Mouse (Mus musculus) adrenal gland, postnatal 36 days (tissue): ENCODE measurements at regions not wholly inside any gene's neighbourhood (a gene's known extent, or its start where the extent isn't known, plus 50 kb on each side); places are given as distances from the start of the nearest gene placed in this dataset.
A peak's percentile ranks its signal among the peaks of the same experiment; 100 is the strongest.

ENCODE experiments used
- DNase-seq, 2 experiments: peaks; one replicate each; pipeline ENCODE4 v3.0.0; 2021; ENCODE audit warnings: mixed read lengths in 1 of 2

DNA sequence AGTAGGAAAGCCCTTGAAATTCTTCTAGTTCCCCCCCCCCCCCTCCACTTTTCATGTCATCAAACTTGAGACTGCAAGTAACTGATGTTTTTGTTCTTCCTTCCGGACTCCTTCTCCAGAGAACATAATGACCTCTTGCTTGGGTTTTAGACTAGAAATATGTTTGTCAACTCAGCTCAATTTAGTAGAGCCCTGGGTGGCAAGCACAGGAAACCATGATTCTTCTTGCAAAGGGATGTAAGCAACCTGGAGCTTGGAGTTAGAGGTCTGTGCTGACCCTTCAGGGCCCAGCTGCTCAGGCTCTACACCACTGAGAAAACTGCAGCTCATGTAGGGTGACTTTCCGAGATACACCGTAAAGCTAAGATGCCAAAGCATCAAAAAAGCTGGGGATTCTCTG is 127.2 kb upstream of the Meis1 start:
- DNase-seq = no peak

DNA sequence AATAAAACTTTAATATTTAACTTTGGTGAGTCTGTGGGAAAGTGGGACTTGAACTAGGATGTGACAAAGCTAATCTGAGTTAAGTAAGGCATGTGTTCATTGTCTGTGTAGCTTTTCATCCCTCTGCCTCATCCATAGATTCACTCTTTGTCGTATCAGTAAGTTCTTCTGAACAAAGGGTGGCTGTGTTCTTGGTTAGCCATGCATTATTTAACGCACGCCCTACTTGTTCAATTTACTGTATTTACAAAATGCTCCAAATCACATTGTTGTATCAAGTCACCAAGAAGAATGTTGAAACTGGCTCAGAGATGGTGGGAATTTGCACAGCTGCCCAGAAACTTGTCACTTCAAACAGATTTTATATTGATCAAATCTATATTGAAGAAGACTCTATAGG is 132.2 kb upstream of the Meis1 start:
- no peak for DNase-seq

DNA sequence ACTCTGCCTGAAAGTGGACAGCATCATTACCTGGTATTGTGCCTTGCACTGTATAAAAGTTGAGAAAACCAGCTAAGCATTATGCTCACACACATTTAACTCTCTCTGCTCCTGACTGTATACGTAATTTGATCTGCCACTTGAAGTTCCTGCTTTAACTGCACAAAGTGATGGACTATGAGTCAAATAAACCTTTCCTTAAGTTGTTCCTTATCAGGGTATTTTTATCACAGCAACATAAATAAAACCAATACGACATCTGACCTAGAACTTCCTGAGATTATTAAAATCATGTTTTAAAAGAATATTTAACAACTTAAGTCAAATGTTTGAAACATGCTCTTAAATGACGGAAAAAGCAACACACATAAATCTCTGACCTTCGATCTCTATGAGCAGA is 134.9 kb upstream of the Meis1 start:
- DNase-seq = no peak

DNA sequence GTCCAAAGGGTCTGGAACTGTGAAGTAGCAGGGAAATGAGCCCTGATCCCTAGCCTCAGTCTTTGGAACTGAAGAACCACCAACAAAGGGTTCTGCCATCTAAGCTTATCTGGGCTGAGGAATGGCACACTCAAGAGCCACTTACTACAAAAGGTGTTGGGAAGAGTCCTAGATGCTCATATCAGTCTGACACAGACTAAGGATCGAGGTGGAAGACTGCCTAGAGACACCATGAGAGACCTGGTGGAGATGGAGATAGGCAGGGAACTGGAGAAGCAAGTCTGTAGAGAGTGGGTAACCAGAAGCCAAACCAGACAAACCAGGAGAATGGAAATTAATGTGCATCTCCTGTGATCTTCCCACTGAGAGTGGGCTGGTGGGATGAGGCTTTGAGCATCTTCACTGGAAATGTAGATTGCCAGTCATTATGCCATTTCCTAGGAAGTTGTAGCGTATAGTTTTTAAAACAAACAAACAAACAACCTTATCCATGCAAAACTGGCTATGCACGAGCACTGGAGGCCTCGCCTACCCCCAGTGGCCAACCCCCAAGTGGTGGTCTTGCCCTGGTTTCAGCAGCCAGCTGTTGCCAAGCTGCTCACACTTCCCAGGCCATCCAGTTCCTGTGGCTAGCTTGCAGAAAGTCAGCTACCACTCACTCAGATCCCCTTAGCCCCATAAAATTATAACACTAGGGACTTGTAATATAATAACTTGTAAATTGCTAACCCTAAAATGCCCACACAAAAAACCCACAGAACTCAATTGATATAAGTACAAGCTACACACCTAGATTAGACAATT is 136.2 kb upstream of the Meis1 start:
- no peak for DNase-seq

DNA sequence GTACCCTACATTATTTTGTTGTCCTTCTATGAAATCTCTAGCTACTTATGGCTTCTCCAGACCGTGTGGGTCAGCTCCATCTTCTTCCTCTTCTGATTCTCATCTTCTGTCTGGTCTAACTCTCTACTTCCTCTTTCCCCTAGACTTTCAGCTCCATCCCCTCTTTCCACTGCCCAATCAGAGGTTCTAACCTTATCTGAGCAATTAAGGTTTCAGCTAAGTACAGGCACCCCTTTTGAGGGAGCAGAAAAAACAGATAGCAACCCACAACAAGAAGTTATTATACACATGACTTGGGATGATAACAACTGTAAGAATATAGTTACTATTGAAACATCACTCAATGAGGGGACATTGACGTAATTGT is 136.8 kb upstream of the Meis1 start:
- DNase-seq = no peak

DNA sequence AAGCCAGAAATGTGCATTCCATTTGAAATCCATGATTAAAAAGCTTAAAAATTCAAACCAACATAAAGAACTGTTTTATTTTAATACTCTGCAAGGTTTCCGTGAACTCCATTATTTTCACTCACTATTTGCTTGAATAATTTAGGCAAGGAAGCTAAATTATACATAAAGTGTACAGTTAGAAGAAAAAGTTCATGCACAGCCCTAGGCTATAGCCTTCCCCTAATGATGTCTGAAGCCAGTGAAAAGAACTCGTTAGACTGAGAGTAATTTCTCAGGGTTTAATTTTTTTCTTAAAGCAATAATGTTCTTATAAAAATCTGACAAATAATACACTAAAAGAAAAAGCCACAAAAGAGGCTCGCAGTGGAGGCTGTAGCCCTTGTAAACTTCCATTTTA is 141.4 kb upstream of the Meis1 start:
- no peak for DNase-seq

DNA sequence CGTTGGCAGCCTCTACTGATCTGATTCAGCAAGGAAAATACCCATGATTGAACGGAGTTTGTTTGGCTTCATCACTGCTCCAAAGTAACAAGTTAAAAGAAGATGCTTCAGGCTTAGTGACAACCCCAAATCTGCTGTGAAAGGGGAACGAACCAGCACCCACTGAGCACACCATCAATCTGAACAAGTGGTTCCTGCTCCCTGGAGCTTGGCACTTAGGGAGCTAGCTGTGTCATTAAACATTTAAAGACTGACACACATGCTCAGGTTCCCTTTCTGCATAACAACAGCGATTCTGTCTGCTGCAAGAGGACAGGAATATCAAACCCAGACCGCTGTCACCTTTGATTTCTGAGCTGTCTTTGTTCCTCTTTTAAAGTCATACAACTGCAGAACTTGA is 141.9 kb upstream of the Meis1 start:
- DNase-seq = no peak

DNA sequence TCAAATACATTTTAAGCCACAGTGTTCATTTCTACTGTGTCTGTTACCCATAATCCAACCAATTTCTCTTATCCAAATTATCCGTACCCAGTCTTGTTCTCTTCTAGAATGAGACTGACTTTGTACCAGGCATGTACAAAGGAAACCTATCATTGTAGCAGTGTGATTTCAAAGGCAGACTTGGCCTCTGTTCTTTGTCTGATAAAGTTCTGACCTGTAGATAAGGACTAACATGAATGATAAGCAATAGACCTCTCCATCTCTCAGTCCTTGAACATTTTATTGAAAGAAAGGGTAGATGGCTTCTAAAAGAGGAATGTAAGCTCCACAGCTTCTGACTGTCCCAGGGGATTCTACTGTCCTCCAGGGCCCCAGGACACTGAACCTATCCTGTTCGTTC is 152.2 kb upstream of the Meis1 start:
- no peak for DNase-seq

DNA sequence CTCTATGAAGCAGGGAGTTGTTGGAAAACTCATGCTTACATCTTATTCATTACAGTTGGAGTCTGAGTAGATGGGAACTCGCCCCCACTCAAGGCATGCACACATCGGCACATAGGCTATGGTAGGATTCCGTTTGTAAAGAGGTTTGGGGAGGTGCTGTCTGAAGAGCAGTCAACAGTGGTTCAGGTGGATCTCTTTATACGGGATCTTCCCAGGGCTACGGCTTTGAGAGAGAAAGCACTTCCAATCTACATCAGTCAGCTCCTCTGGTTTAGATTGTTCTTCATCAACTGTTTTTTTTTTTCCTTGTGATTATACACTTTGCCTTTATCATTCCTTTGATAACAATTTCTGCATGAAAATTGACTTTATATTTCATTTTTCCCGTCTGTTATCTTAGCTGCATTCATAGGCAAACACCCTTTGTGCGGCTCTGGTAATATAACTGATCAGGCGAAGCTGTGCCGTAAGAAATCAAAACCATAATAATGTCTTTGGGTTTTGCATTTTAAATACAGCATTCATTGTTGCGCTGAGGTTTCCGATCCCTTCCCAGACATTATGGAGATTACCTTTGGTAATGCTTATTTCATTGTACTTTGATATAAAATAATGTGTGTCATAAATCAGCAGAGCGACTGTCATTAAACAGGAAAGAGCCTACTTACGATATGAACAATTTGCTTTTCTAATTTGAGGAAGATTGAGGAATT is 155.7 kb upstream of the Meis1 start:
- DNase-seq = no peak

DNA sequence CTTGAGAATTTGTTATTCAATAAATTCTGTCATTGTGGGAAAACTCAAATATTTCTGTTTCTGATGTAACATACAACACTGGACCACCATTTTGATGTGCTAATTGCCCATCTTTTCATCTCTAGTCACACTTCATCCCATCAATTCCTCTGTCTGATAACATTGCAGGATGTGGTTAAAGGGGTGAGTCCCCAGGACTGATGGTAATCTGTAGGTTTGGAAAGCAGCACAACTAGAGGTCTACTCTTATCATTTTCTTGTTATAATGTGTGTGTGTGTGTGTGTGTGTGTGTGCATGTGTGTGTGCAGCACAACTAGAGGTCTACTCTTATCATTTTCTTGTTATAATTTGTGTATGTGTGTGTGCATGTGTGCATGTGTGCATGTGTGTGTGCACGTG is 160.5 kb upstream of the Meis1 start:
- DNase-seq = no peak

DNA sequence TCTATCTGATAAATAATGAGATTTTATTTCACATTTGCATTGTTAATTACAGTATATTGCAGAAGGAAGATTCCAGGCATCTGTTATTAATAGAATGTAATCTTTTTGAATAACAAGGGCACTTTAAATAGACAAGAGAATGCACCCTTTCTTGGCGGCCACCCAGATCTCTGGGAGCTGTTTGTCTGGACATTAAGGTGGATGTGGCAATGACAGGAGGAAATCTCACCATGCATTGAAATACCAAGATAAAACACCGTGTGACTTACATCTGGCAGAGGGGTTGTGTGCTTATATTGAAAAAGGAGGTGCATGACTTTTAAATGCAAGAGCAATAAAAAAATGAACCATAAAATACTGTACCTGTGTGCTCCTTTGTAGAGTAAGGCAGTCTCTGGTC is 171.0 kb upstream of the Meis1 start:
- DNase-seq = no peak

DNA sequence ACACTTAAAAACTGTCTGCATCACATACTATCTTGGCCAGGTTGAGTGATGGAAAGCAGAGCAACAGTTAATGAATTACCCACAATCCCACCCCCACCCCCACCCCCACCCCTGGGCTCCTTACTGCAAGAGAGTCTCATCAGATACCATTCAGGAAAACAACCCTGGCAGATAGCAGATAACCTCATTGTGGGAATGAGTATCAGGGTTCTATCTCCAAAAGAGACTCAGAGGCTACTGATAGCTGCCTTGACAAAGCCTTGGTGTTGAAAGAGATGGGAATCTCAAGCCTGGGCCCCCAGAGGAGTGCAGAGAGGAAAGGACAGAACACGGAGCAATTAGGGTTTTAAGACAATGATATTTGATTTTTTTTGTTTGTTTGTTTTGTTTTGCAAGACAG is 175.7 kb upstream of the Meis1 start:
- no peak for DNase-seq

DNA sequence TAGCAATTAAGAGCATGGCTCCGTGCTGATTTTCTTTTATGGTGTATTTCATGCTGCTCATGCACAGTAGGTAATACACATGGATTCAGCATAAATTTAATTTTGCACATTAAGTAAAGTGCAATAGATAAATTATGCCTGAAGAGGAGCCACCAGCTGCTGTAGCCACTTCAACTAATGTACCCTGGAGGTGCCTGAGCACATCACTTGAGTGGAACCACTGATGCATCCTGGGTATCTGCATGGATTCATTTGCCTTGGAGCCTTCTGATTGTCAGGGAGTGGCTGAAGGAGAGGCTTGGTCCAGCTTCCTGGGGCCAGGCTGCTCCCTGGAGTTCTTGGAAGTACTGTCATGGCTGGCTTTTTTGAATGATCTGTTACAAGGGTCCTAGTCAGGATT is 179.0 kb upstream of the Meis1 start:
- DNase-seq = no peak

DNA sequence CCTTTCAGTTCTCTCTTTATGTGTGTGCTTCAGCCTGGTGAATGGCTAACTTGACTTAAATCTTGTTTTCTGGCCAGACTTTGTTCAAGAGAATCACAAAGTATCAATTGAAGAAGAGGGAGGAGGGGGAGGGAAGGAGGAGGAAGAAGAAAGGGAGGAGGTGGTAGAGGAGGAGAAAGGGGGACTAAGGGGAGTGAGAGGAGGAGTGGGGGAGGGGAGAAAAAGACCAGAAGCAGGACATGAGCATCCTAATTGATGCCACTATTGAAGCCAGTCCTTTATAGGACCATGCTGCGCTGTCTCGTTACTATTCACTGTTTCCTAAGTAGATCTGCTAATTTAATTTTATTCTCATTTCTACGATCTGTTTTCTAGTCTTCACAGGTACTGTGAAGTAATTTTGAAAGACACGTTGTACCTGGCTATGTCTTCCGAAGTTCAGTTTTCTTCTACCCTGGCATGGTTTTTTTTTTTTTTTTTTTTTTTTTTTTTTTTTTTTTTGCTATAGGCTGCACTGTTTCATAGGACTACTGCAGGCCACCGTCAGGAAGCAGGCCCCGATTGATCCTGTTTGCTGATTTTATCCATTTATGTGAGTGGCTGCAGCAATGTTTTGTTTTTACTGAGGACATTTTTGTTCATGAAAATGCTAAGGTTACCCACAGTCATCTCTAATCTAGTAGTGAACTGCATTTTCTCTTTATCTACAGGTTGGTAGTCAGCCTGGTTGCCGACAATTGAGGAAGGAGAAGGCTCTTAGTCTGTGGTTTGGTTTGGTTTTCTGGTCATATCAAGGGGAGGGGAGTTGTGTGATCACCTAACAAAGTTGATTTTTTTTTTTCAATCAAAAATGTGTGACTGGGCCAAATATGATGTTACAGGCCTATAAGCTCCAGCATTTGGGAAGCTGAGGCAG is 184.1 kb upstream of the Meis1 start:
- DNase-seq = no peak

DNA sequence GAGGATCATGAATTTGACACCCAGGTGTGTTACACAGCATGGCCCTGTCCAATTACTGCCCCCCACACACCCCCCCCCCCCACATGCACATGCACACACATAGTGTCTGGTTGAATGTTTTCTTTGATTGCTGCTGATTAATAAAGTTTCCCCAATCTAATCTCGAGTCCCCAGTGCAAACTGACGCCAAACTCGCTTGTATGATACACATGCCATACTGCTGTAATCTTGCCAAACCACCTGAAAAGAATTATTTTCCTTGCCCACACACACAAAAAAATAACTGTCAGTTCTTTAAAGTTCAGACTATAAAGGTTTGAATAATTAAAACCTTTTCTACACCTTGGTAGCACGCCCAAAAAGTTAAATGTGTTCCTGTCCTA is 184.7 kb upstream of the Meis1 start:
- no peak for DNase-seq

DNA sequence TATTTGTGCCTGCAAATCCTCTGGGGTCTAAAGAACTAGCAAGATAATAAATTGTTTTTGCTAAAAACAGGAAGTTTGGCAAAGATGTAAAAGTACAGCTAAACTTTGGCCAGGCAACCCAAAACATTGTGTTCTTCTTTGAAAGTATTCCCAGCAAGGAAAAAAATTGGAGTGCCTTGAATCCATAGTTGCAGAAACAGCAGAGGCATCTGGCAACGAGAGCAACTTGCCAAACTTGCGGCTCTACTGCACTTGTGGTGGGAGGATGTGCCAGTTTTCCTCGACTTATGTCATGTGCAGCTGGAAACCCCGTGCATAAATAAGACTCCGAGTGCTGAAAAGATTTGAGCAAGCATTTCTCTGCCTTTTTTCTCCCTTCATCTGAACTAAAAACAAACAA is 185.2 kb upstream of the Meis1 start:
- peak; percentile 24 to 25 for DNase-seq

DNA sequence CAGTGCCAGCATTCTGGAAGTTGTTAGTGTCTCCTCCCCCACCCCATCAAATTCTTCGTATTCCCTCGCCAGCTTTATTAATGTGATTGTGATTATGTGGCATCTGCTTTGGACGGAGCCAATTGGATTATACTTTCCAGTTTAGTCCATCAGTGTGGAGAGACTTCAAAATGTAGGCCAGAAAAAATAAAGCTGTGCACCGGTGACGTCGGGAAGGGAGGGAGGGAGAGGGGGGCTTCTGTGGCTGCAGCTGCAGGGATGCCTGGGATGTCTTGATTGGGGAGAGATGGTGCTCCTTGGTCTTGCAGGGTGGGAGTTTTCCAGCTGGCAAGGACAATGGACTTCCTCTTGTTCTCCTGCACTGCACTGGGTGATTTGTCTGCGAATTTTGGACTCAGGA is 185.7 kb upstream of the Meis1 start:
- DNase-seq = peak in 1 of 2 experiments; percentile 6

DNA sequence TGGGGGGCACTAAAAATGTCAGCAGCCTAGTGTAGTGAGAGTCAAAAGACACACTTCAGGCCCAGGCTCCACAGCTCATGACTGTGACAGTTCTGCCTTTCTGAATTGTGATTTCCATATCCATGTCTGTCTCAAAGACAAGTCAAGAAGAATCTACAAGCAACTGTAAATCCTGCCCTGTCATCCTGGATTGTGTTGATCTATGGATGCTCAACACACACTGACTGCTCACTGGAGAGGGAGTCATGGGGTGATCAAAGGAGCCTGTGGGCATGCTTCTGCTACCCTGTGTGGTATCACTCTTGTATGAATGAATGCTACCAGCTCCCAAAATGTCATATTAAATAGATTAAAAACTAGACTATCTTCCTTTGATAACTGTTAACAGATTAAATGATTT is 186.4 kb upstream of the Meis1 start:
- no peak for DNase-seq

DNA sequence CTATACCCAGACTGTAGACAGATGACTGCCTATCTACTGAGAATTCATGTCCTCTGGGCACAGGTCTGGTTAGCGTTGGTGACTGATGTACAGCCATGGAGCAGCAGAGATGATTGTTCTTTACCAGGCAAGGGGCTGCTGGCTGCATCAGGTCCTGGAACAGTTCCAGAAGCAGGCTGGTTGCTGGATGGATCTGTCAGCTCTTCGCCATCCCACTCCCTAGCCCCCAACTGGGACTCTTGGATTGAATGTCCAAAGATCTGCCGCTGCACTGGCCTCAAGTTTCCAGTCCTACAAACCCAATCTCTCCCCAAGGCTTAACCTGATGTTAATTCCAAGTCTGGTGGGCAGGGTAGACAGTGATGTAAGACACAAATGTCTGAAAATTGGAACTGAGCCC is 200.7 kb upstream of the Meis1 start:
- no peak for DNase-seq

DNA sequence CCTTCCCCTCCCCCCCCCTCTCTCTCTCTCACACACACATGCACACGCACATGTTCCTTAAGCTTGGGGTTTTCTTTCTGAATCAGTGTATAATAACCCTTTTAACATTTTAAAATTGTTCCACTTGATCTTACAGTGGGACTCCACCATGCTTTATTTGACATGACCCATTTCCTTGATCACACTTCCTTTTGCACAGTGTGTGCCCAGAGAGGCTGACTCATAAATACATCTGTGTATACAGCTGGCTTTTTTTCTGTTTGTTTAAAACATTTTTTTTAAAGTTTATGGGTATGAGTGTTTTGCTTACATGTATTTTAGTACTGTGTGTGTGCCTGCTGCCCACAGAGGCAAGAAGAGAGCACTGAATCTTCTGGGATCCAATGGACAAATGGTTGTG is 202.7 kb upstream of the Meis1 start:
- DNase-seq = no peak

DNA sequence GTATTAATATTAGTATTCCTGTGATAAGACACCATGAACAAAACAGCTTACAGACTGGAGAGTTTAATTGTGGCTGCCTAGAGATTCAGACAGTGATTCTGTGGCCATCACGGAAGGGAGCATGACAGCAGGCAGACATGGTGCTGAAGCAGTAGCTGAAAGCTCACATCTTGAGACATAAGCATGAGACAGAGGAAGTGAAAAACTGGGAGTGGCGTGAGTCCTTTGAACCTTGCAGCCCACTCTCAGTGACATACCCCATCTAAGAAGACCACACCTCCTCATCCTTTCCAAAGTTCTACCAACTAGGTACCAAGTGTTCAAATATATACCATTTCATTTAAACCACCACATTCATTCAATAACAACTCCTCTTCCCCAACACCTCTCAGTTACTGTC is 208.0 kb upstream of the Meis1 start:
- no peak for DNase-seq

DNA sequence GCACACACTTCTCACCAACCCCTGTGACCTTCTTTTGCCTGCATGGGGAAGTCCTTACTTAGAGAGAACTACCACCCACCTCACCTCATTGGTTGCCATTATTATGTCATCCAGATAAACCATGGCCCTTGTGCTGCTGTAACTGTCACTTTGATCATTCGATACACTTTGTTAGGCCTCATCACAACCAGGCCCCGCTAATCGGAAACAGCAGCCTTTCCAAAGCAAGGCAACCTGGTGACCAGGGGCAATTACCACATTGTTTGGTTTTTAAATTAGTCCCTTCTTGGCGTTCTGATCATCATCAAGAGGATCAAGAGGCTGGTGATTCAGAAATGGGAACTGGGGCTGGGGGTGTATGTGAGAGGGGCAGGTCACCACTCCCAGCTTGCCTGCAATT is 208.9 kb upstream of the Meis1 start:
- no peak for DNase-seq
